Mouse (Mus musculus): ENCODE measurements around the gene Sept3.

GRCm38 (mm10) chr15:82251579-82251978 lies 23.1 kb upstream of the Sept3 start:
- TF ChIP-seq POLR2A (IDR thresholded peaks at IDR 0.05; ENCODE audit: borderline replicate concordance, control insufficient read depth, low read depth, low read length), result no peak
- TF ChIP-seq CTCF (IDR thresholded peaks at IDR 0.05; ENCODE audit: control insufficient read depth, insufficient read depth, low read length), result 0 out of 2 replicates have a peak, but pooled peaks have one; percentile 15
